Mouse (Mus musculus) activated CD4-positive, CD25-positive, alpha-beta regulatory T cell, adult 4 months (primary cell): ENCODE measurements around the gene Magix. TPM values are rescaled to one million over a fixed set of nuclear protein-coding genes. Genes with fewer than 3 reads are reported as not detected.

ENCODE experiments used
- polyA plus RNA-seq, 2 experiments: library from polyadenylated mRNA; unstranded; fragments of 100-300 nt; shearing (Covaris generic); gene quantifications; one replicate each; pipeline ENCODE4 v1.2.1; 2017

The Magix gene
- polyA plus RNA-seq, 2 experiments from 2014 or later, result not detected

Other genes starting within 250 kb of the Magix start
- 10 to 100 TPM; 31.5 to 37.6 TPM for gene Foxp3, start 107.6 kb downstream of the Magix start, polyA plus RNA-seq
- 1 to 10 TPM; 4.4 to 6.5 TPM for gene Ppp1r3f, start 107.0 kb downstream of the Magix start, polyA plus RNA-seq
- gene Ccdc22, start 75.7 kb downstream of the Magix start, polyA plus RNA-seq, result 1 to 10 TPM; 7.3 to 9.1 TPM
- gene Cacna1f, start 74.2 kb downstream of the Magix start, polyA plus RNA-seq, result not detected
- gene Syp, start 42.8 kb downstream of the Magix start, polyA plus RNA-seq, result 1 to 10 TPM; 5.8 to 7.5 TPM
- 1 to 10 TPM; 6.3 TPM for gene Prickle3, start 24.0 kb downstream of the Magix start, polyA plus RNA-seq
- gene Plp2, start 9.9 kb downstream of the Magix start, polyA plus RNA-seq, result 100 to 1,000 TPM; 196 to 200 TPM
- gene Gpkow, start 15.9 kb upstream of the Magix start, polyA plus RNA-seq, result 10 to 100 TPM; 44.6 to 54.1 TPM
- 10 to 100 TPM; 38.9 to 48.2 TPM for gene Wdr45, start 33.1 kb upstream of the Magix start, polyA plus RNA-seq
- not detected for gene Gm45208, start 41.0 kb upstream of the Magix start, polyA plus RNA-seq
- 10 to 100 TPM; 34.0 to 36.1 TPM for gene Praf2, start 47.2 kb upstream of the Magix start, polyA plus RNA-seq
- gene Ccdc120, start 69.7 kb upstream of the Magix start, polyA plus RNA-seq, result under 1 TPM in 1 of 2 experiments, not detected in 1; 0.20 TPM
- gene Tfe3, start 81.3 kb upstream of the Magix start, polyA plus RNA-seq, result 10 to 100 TPM in 1 of 2 experiments, 1 to 10 TPM in 1; 9.1 to 14.7 TPM
- 10 to 100 TPM; 46.6 to 58.8 TPM for gene Gripap1, start 108.5 kb upstream of the Magix start, polyA plus RNA-seq
- under 1 TPM; 0.49 to 0.50 TPM for gene Kcnd1, start 141.0 kb upstream of the Magix start, polyA plus RNA-seq
- 10 to 100 TPM; 15.4 to 21.1 TPM for gene Otud5, start 160.1 kb upstream of the Magix start, polyA plus RNA-seq
- 10 to 100 TPM; 37.5 to 40.7 TPM for gene Pim2, start 197.0 kb upstream of the Magix start, polyA plus RNA-seq
- 10 to 100 TPM; 11.3 to 17.3 TPM for gene Slc35a2, start 202.8 kb upstream of the Magix start, polyA plus RNA-seq
- 100 to 1,000 TPM in 1 of 2 experiments, 10 to 100 TPM in 1; 88.7 to 101 TPM for gene Pqbp1, start 218.0 kb upstream of the Magix start, polyA plus RNA-seq
- 10 to 100 TPM; 95.9 to 96.8 TPM for gene Timm17b, start 218.1 kb upstream of the Magix start, polyA plus RNA-seq
- not detected for gene Gm10491, start 226.6 kb upstream of the Magix start, polyA plus RNA-seq
- gene Gm10490, start 228.3 kb upstream of the Magix start, polyA plus RNA-seq, result not detected
- not detected for gene Pcsk1n, start 238.6 kb upstream of the Magix start, polyA plus RNA-seq
- gene Eras, start 247.4 kb upstream of the Magix start, polyA plus RNA-seq, result not detected